Mouse (Mus musculus): ENCODE data around the gene Lrrc56.
"Not testable (repeated sequence)": the region's sequence is repeated elsewhere in the genome, so short reads cannot be mapped to it uniquely, and the experiment has no call there.

The Lrrc56 gene

DNA sequence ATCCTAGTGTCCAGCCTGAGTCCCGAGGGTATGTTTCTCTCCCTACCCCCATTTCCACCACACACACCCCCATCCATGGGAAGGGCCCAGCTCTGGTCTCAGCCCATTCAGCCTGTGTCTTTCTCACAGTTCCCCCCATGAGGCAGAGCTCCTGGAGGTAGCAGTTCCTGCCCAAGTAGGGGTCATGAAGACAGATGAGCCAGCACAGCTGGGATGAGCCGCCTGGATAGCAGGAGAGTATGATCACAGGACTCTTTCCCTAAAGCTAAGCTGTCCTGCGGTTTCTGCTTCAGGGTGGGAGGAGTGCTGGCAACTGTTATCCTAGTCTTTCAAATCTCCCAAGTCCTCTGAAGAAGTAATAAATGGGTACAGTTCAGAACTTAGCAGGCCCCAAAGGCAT, 24.2 kb downstream of the Lrrc56 start:
- DNase-seq (ENCODE audit: low spot score) = no peak

- no peak for DNase-seq (ENCODE audit: low spot score)
These were observed 24.7 kb downstream of the Lrrc56 start for GRCm38 (mm10) chr7:141218557-141219133.

DNA sequence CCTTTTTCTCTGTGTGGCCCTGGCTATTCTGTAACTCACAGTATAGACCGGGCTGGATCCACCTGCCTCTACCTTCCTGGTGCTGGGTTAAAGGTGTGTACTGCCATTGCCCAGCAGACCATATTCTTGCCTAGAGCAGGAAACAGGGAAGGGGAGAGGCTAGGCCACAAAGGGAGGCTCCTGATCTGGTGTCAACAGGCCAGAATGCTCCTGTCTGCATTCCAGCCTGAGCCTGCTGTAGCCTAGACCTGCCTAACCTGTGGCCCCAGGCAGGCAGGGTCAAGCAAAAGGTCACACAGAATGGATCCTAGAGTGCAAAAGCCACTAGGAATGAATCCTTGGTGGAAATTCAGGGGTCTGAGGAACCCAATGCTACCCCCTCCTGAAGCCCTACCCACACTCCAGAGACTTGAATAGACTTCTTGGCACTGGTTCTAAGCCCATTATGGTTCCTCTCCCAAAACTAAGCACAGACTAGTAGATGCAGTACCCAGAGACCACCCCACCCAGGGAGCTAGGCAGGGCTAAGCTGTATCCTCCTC, 25.7 kb downstream of the Lrrc56 start:
- DNase-seq (ENCODE audit: low spot score) = peak; percentile 41

DNA sequence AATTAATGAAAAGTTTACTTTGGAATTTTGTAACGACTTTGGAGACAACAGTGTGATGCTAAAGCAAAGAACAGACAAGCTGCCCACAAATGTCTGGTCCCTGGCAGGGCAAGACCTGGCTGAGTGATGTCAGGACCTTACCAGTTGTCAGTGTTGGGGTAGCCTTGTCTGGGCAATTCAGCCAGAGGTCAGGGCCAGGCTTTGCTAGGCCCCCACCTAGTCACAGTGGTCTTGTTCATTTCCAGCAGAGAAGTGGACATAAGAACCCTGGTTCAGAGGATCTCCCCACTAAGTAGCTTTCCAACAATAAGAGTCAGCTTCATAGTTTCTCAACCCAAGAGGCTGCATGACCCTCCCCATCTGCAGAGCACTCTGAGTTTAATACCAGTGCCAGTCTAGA, 26.4 kb downstream of the Lrrc56 start:
- no peak for DNase-seq (ENCODE audit: low spot score)

GRCm38 (mm10) chr7:141221249-141222125, 27.5 kb downstream of the Lrrc56 start:
- DNase-seq (ENCODE audit: low spot score) = peak; percentile 99

DNA sequence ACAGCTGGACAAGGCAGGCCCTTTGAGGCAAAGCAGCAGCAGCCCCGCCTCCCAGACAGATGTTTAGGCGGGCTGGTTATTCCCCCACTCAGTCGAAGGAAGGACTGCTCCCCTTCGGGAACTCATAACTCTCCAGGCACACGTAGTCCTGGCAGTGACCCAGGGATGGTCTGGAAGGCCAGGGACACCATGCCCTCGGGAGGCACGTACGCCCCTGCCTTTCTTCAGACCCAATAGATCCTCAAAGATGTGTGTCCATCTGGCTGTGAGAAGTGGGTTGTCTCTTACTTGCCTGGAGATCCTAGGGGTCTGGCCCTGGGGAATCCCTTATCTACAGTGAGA, 28.1 kb downstream of the Lrrc56 start:
- peak; percentile 35 for DNase-seq (ENCODE audit: low spot score)

GRCm38 (mm10) chr7:141222696-141223215, 28.8 kb downstream of the Lrrc56 start:
- DNase-seq (ENCODE audit: low spot score) = no peak

GRCm38 (mm10) chr7:141226535-141226934, 32.6 kb downstream of the Lrrc56 start:
- DNase-seq (ENCODE audit: low spot score) = no peak

DNA sequence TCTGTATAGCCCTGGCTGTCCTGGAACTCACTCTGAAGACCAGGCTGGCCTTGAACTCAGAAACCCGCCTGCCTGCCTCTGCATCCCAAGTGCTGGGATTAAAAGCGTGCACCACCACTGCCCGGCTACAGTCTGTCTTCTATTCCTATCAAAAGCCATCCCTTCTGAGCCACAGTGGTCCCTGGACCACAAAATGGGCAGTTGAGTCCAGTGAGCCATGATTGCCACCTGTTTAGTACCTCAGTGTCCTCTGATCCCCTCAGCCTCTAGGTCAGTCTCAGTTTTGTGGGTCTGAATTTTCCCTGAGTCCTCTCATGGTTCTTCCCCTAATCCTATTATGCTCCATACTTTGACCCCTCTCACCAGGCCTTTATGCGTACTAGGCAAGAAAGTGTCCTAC, 33.8 kb downstream of the Lrrc56 start:
- no peak for DNase-seq (ENCODE audit: low spot score)

- peak; percentile 89 for DNase-seq (ENCODE audit: low spot score)
These were observed 34.5 kb downstream of the Lrrc56 start, which contains the start of gene Phrf1 for GRCm38 (mm10) chr7:141228279-141229067. Gene Phrf1 (plus strand): TSS chr7:141228784.

- peak; percentile 64 for DNase-seq (ENCODE audit: low spot score)
These were observed 35.7 kb downstream of the Lrrc56 start for GRCm38 (mm10) chr7:141229702-141230101.

DNA sequence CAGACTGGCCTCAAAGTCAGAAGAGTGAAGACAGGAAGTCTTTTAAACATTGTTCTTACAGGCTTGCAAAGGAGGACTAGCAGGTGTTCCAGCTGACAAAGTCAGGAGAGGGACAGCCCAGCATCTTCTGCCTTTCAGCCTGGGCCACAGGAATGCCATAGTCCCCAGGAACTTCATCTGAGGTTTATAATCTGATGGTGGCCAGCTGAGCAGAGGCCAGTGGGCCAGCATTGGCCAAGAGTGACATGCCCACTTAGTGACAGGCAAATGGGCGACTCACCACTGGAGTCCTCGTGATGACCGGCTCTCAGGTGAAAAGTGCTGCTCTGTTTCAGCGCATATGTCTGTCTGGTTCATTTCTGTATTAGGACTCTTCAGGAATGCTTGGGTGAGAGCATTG, 36.6 kb downstream of the Lrrc56 start:
- DNase-seq (ENCODE audit: low spot score) = no peak

DNA sequence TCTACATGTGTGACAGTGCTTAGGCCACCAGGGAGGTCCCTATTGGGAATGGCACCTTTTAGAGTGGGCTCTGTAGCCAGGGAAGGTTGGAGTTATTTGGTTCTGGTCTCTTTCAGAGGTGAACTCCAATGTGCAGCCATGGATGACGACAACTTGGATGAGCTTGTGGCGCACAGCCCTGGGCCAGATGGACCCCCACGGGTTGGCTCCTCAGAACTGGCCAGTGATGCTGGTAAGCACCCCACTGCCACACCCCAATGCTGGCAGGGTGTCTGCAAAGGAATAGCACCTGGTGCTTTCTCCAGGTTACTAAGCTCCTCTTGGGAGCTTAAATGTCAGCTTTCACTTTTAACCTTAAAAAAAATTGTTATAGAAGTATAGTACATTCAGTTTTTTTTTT, 37.2 kb downstream of the Lrrc56 start:
- DNase-seq (ENCODE audit: low spot score) = no peak

DNA sequence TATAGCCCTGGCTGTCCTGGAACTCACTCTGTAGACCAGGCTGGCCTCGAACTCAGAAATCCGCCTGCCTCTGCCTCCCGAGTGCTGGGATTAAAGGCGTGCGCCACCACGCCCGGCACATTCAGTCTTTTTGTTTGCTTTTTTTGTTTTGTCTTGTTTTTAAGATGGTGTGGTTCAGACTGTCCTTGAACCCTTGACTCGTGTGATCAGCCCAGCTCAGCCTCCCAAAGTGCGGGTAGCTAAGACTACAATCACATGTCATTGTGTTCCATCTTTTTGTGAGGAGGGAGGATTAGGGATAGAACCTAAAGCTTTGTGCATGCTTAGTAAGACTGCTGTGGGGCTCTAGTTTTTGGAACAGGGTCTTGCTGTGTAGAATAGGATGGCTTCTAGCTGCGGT, 37.6 kb downstream of the Lrrc56 start:
- no peak for DNase-seq (ENCODE audit: low spot score)

DNA sequence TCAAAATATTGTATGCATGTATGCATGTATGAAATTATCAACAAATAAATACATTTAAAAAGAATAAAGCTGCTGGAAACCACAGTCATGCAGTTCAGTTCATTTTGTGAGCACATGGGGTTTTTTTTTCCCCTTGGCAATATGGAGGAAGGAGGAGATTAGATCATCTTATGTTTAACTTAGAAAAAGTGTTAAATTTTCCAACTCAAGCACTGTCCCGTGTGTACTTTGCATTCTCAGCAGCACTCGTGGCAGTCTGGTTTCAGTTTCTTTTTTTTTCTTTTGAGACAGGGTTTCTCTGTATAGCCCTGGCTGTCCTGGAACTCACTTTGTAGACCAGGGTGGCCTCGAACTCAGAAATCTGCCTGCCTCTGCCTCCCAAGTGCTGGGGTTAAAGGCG, 56.5 kb downstream of the Lrrc56 start:
- not testable (repeated sequence) for DNase-seq (ENCODE audit: low spot score)

DNA sequence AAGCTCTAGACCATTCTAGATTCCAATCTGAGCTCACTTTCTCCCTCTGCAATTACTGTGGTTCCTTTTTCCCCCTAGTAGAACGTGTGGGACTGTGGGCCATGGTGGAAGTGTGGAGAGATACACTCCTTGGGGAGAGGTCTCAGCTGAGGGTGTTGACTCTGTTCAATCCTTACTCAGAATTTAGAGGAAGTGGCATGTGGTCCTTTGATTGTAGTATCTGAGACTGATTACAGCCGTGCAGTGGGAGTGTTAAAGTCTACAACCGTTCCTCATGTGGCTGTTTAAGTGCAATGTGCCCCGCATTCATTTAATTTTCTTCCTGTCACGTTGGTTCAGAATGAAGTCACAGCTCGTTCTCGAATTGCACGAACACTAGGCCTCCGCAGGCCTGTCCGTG, 62.2 kb downstream of the Lrrc56 start:
- DNase-seq (ENCODE audit: low spot score) = no peak
